Mouse (Mus musculus) urinary bladder, postnatal 25 days (tissue): ENCODE measurements at regions not wholly inside any gene's neighbourhood (a gene's known extent, or its start where the extent isn't known, plus 50 kb on each side); places are given as distances from the start of the nearest gene placed in this dataset.
"Not testable (repeated sequence)": the region's sequence is repeated elsewhere in the genome, so short reads cannot be mapped to it uniquely, and the experiment has no call there.

Experiments used
- DNase-seq: peaks from one replicate; pipeline ENCODE4 v3.0.0; 2022; ENCODE audit warnings: low spot score

DNA sequence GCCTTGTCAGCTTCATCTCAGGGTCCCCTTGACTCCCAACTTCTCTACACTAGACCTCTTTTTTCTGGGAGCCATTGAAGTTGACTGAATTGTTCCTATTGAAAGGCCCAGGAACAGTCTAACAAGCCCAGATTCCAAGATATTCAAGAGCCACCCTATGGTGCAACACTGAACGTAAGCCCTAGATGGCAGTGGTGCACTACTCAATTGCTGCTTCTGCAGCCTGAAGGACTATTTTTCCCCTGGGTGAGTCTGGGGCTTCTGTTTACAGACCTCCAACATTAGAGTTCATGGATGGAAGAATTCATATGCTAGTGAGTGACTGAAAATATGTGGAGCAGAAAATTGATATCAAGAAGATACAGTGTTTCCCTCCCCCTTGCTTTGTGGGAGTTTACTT lies 306.4 kb upstream of the 5730507C01Rik start:
- peak; percentile 4 for DNase-seq

GRCm38 (mm10) chr12:18216432-18216926 lies 297.8 kb upstream of the 5730507C01Rik start:
- DNase-seq: not testable (repeated sequence)

DNA sequence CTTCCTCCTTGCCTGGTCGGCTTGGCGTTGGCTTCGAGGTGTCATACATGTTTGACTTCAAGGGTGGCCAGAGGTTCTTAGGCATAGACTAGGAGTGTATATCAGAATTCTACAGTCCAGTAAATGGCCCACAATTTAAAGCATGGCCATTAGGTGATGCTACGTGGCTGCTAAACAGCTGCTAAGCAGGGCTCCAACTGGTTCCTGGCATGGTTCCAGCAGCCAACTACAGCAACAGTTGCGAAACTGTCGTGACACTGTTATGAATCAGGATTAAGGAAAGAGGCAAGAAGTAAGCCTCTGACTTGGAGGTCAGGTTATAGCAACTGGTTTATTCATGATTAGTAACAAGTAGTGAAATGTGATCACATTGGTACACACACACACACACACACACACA lies 289.8 kb upstream of the 5730507C01Rik start:
- DNase-seq: no peak

DNA sequence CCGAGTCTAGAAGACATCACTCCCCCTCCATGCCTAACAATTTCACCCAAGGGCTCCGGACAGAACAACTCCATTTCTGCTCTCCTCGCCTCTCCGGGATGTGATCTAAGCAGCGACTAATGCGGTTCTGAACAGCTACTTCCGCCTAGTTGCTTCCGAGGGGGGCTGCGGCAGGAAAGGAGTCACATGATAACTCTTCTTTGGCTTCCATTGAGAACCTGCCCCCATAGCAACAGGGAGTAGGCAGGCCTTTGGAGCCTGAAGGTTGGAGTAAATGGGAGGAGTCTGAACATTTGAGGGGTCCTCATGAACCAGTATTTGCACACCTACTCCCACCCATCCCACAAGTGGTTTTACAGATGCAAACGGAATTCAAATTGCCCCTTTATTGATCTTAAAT lies 287.6 kb upstream of the 5730507C01Rik start:
- no peak for DNase-seq

DNA sequence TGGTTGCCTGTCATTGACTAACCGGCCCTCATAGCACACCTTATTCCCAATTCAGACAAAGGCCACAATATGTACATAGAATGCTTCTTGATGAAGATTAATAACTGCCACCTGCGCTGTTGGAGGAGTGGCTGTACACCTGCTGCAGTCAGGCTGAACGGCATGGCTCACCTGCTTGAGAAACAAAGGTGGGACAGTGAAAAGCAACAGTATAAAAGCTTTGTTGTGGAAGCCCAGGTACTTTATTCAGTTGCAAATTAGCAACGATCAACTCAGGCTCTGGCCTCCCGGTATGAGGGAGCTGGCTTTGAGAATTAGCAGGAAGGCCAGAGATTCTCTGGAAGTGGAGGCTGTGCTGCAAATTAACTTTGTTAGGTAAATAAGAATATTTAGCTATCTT lies 282.4 kb upstream of the 5730507C01Rik start:
- DNase-seq: not testable (repeated sequence)

GRCm38 (mm10) chr12:18236330-18236729 lies 278.0 kb upstream of the 5730507C01Rik start:
- not testable (repeated sequence) for DNase-seq

DNA sequence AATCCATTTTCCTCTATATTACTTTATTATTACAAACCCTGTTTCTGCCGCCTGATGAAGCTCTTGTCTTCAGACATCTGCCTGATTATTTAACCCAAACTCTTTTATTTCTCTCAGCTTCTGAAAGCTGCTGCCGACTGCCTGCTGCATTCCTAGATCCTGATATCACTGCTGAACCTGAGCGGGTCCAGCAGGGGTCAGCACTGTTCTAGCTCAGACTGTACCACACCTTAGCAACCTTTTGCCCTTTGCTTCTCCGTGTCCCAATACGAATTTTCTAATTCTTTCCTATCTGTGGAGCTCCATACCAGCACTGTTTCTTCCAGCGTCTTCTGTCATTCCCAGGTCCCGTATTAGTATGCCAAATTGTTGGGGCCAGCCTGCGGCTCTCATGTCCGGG lies 276.8 kb upstream of the 5730507C01Rik start:
- no peak for DNase-seq
